Mouse (Mus musculus) C2C12 (cell line): ENCODE data around the gene Nck1. TPM values are rescaled to one million over a fixed set of nuclear protein-coding genes. Genes with fewer than 3 reads are reported as not detected.

ENCODE experiments used
- H3K27me3 ChIP-seq: one replicate; pipeline ENCODE4 v1.6.1; 2011; ENCODE audit not compliant: control insufficient read depth, insufficient read depth, insufficient read length
- H3K36me3 ChIP-seq: one replicate; pipeline ENCODE4 v1.6.1; 2011; ENCODE audit not compliant: control insufficient read depth, insufficient read depth
- H3K4me3 ChIP-seq: one replicate; pipeline ENCODE4 v1.5.1; 2011; ENCODE audit warnings: mild to moderate bottlenecking, control low read depth; ENCODE audit not compliant: poor library complexity, insufficient read depth, severe bottlenecking
- H3K79me2 ChIP-seq: one replicate; pipeline ENCODE4 v1.6.1; 2011; ENCODE audit not compliant: control insufficient read depth, insufficient read depth
- H3K79me3 ChIP-seq: one replicate; pipeline ENCODE4 v1.6.1; 2011; ENCODE audit warnings: low read depth, control low read depth
- H3ac ChIP-seq: one replicate; pipeline ENCODE3; 2011; ENCODE audit warnings: low read depth; ENCODE audit not compliant: control insufficient read depth, insufficient read length
- CEBPB ChIP-seq: IDR thresholded peaks from one replicate; pipeline ENCODE4 v1.6.1; 2011; ENCODE audit warnings: low read depth, mild to moderate bottlenecking, control low read depth, moderate library complexity
- CTCF ChIP-seq: IDR thresholded peaks from one replicate; pipeline ENCODE4 v1.5.1; 2011; ENCODE audit not compliant: control insufficient read depth, insufficient read depth, insufficient read length
- FOSL1 ChIP-seq: IDR thresholded peaks from one replicate; pipeline ENCODE4 v1.8.0; 2011; ENCODE audit warnings: mild to moderate bottlenecking, low read length; ENCODE audit not compliant: poor library complexity, insufficient read depth, severe bottlenecking
- MAX ChIP-seq: IDR thresholded peaks from one replicate; pipeline ENCODE4 v1.6.1; 2011; ENCODE audit warnings: mild to moderate bottlenecking, control low read depth
- MYOD1 ChIP-seq: IDR thresholded peaks from one replicate; pipeline ENCODE4 v1.6.1; 2011; ENCODE audit warnings: low read depth; ENCODE audit not compliant: control insufficient read depth, insufficient read length
- MYOG ChIP-seq: IDR thresholded peaks from one replicate; pipeline ENCODE4 v1.6.1; 2011; ENCODE audit not compliant: control insufficient read depth, insufficient read length; ENCODE audit errors: extremely low read depth
- USF1 ChIP-seq: IDR thresholded peaks from one replicate; pipeline ENCODE4 v1.6.1; 2011; ENCODE audit warnings: low read depth, mild to moderate bottlenecking, control low read depth, moderate library complexity
- long read RNA-seq, 2 experiments: library from polyadenylated mRNA; unstranded; transcript quantifications; one replicate each; pipeline ENCODE4 v2.0.0; 2019 to 2020
- polyA plus RNA-seq: library from polyadenylated mRNA; unstranded; fragments of >200 nt; fragmentation: generic; extraction: Trizol; gene quantifications from one replicate; pipeline ENCODE4 v1.2.1, GENCODE M21; 2012; ENCODE audit warnings: missing spikeins

The Nck1 gene
- 17.1 TPM for polyA plus RNA-seq
- long read RNA-seq, experiment 1, full-length matches to known transcripts = 38 of 43 reads
- long read RNA-seq, experiment 1, partial matches to known transcripts = 2 of 43 reads
- long read RNA-seq, experiment 1, other reads (novel, unspliced or antisense) = 3 of 43 reads
- long read RNA-seq, experiment 2, full-length matches to known transcripts = 129 of 139 reads
- long read RNA-seq, experiment 2, partial matches to known transcripts = 4 of 139 reads
- long read RNA-seq, experiment 2, other reads (novel, unspliced or antisense) = 6 of 139 reads

DNA sequence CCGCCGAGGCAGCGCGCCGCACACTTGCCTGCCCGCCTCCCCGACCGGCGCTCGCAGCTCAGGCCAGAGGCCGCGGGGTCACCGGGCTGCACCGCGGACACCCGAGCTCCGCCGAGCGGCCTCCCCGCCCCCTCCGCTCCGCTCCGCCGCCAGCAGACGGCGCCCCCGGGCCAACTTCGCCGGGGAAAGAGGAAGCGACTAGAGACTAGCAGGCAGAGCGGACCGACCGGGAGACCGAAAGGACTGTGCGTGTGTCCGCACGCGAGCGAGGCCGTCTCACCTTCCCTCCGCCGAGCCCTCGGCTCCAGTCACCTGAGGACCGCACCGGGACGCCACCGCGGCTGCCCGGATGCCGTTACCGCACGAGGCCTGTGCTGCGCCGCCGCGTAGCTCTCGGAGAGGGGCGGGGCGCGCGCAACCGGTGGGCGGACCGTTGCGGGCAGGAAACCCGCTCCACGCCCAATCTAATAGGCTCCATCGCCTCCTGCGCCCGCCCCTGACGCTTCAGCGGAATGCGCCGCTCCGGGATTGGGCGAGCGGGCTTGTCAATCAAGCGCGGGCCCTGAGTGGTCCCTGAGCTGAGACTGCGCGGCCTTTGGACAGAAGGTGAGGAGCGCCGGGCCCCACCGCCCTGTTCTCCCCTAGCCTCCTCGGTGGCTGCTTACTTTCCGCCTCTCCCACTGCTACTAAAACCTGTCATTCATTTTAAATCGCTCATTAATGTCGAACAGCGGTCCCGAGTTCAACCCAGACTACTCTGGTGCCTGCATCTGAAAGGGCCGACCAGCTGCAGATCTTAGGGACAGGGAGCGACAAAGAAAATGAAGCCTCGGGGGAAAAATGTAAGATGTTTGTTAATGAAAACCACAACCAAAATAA is at the start of gene Nck1:
Gene Nck1 (minus strand): TSS at position 420 of the 879 bp plus-strand sequence.
- TF ChIP-seq MAX (no peak), CTCF (peak; percentile 89)
- H3K79me2 ChIP-seq = peaks cover 49% of the 10 kb centered on the region
- H3K27me3 ChIP-seq = no peaks in the 10 kb centered on the region

GRCm38 (mm10) chr9:100590462-100590861 is 44.5 kb upstream of the Nck1 start:
- no peak overlapping the region for H3ac ChIP-seq
- no peaks in the 10 kb centered on the region for H3K79me3 ChIP-seq
- H3K36me3 ChIP-seq = no peaks in the 10 kb centered on the region
- no peak overlapping the region for H3K4me3 ChIP-seq
- H3K27me3 ChIP-seq = no peaks in the 10 kb centered on the region
- H3K79me2 ChIP-seq = no peaks in the 10 kb centered on the region
- TF ChIP-seq CEBPB (no peak), CTCF (no peak)

More for the DNA sequence above, at the start of gene Nck1:
- H3ac ChIP-seq = peak within 1 kb of the TSS; percentile 70
- H3K36me3 ChIP-seq = no peaks in the 10 kb centered on the region
- peak within 1 kb of the TSS; percentile 72 for H3K4me3 ChIP-seq
- H3K79me3 ChIP-seq = peaks cover 45% of the 10 kb centered on the region

DNA sequence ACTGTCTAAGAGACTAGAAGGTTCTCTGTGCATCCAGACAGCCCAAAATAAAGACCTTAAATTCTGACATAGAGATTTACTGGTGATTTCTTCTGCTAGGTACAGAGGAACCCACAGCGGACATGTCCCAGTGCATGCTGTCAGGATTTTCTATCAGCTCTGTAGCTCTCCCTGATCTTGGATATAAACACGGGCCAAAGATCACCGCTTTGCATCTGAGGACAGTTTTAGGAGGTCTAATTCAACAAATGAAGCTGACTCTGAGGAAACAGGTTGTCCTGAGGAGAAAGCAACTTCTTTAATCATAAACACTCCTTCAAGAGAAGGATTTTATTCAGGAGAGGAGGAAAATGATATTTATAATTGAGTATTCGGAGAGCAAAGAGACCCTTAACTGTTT is 38.1 kb upstream of the Nck1 start:
- Histone ChIP-seq H3K4me3 (no peak overlapping the region), H3ac (no peak overlapping the region), H3K27me3 (no peaks in the 10 kb centered on the region), H3K79me2 (no peaks in the 10 kb centered on the region), H3K79me3 (no peaks in the 10 kb centered on the region), H3K36me3 (no peaks in the 10 kb centered on the region)
- TF ChIP-seq CEBPB = no peak
- no peak for TF ChIP-seq MAX
- no peak for TF ChIP-seq FOSL1
- no peak for TF ChIP-seq USF1
- TF ChIP-seq MYOD1 = no peak
- no peak for TF ChIP-seq MYOG
- no peak for TF ChIP-seq CTCF

DNA sequence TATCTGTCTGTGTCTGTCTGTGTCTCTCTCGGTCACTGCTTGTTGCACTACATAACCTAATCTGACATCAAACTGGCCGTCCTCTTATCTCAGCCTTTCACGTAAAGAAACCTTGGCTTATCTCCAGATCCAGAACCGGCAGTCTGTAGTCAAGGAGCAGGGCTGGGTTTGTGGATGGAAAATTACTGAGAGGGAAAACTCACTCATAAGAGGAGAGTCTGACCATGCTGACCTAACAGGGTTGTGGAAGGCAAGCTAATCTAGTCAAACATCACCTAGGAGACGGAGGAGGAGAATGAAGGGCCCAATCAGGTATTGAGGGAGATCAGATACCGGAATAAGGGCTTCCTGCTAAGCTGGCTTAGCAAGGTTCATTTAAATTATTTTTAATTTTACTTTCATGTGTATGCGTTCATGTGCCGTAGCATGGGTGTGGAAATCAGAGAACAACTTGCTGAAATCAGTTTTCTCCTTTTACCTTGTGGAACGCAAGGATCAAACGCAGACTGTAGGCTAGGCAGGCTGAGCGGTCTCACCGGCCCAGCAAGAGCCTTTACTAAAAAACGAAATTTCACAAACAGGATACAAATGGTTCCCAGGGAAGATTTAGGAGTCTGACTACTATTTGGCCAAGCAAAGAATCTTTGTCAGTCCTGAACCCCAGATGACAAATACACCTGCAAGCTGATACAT is 37.1 kb upstream of the Nck1 start:
- H3K79me2 ChIP-seq = no peaks in the 10 kb centered on the region
- no peak overlapping the region for H3K4me3 ChIP-seq
- TF ChIP-seq USF1 = no peak
- TF ChIP-seq MYOG = no peak
- TF ChIP-seq CTCF = no peak
- no peaks in the 10 kb centered on the region for H3K79me3 ChIP-seq
- no peaks in the 10 kb centered on the region for H3K36me3 ChIP-seq
- H3ac ChIP-seq = no peak overlapping the region
- H3K27me3 ChIP-seq = no peaks in the 10 kb centered on the region

- Histone ChIP-seq H3ac (no peak overlapping the region), H3K36me3 (no peaks in the 10 kb centered on the region), H3K79me2 (no peaks in the 10 kb centered on the region), H3K79me3 (no peaks in the 10 kb centered on the region), H3K4me3 (no peak overlapping the region), H3K27me3 (no peaks in the 10 kb centered on the region)
- TF ChIP-seq FOSL1 (no peak), USF1 (no peak), MYOD1 (no peak), MYOG (no peak), CTCF (no peak), MAX (no peak), CEBPB (no peak)
Observed at GRCm38 (mm10) chr9:100581543-100582492, 35.9 kb upstream of the Nck1 start.
